Mouse (Mus musculus): ENCODE data around the gene Pilra.
"Not testable (repeated sequence)": the region's sequence is repeated elsewhere in the genome, so short reads cannot be mapped to it uniquely, and the experiment has no call there.

The Pilra gene

DNA sequence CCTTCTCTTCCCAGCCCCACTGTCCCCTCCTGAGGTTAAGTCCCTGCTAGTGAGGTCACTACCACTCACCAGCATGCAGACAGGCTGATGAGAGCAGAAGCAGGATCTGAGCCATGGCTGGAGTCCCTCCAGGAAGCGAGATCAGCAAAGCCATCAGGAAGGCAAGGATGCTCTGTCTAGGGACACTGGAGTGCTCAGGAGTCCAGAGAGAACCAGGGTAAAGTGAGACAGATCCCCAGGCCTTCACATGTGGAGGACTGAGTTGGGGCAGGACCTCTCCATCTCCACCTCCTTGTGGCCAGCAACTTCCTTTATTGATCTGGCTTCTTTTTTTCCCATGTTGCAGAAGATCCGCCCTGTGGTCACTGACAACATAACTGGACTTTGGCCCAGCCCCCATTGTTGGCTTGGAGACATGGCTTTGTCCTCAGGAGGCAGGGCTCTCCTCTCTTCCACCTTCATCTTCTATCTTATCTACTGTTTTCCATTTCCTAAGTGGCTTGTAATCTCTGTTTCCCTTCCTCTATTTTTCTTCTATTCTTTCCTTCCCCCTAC, at the start of gene Pilra:
TSS of gene Pilra (minus strand) at position 316 of the 555 bp plus-strand sequence.
- DNase-seq: not testable (repeated sequence)

GRCm38 (mm10) chr5:137883345-137883744, 47.3 kb upstream of the Pilra start:
- DNase-seq: no peak

GRCm38 (mm10) chr5:137882922-137883321, 46.8 kb upstream of the Pilra start:
- no peak for DNase-seq

DNA sequence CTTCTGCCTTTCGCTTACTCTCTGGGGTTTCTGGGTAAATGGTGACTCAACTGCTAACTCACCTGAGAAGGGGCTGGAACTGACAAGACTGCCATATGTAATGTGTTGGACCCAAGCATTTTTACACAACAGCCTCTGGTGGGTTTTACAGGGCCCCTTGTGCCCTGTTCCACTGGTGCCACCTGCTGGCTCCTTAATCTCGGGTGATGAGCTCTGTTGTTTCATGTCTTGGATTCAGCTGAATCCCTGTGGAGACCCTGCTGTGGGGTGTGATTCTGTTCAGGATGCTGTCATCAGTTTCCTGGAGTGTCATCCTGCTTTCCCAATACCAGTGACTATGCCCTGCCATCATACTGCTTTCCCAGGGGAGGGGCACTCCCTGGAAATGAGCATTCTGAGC, 41.8 kb upstream of the Pilra start:
- peak; percentile 24 for DNase-seq

DNA sequence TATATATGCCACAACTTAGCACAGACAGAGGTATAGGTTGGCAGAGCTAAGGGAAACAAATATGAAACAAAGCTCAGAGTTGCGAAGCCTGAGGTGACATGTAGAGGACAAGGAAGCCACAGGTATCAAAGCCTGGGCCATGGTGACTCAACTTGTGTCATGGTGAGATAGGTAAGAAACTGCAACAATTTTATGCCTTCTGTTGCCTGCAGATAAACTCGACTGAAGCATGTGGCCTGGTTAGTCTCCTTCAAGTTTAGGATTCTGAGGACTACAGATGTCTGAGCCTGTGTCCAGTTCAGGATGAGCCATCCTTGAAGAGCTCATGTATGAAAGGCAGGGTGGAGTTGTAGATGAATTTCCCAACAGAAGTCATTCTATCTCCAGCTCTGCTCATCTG, 39.0 kb upstream of the Pilra start:
- no peak for DNase-seq

GRCm38 (mm10) chr5:137872381-137872702, 36.3 kb upstream of the Pilra start:
- DNase-seq: not testable (repeated sequence)

- not testable (repeated sequence) for DNase-seq
Observed at GRCm38 (mm10) chr5:137871644-137872380, 35.7 kb upstream of the Pilra start, which contains the start of gene Pilrb2. Gene Pilrb2, minus strand, starts transcription at chr5:137871815.

DNA sequence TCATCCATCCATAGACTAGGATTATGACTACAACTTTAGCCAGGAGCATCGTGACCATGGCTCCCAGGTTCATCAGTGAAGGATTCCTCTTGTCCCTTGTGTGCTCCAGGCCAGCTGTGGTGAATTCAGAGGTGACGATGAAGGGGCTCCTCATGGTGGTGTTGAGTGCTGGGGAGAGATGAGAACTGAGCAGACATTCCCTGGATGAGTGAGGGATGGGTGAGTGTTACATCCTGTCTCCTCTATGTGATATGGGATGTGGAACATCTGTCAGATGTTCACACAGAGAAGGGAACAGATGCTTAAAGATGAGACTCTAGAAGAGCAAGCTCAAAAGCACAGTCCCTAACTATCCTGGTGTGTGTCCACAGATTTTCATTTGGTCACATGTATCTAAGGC, 32.5 kb upstream of the Pilra start:
- DNase-seq: not testable (repeated sequence)

DNA sequence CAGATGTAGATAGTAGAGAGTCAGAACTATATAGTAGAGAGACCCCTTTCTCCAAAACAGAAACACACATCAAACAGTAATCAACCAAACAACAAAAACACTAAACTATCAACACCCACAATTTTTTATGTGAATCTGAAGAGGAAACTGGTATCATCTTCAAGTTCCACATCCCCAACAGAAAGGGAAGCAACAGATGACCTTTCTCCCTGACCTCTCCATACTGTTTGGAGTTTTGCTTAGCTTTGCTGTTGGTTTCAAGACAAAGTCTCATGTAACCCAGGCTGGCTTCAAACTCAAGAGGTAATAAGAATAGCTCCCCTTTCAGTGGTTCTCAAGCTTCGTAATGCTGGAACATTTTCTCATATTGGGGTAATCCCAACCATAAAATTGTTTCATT, 27.9 kb upstream of the Pilra start:
- DNase-seq: not testable (repeated sequence)

DNA sequence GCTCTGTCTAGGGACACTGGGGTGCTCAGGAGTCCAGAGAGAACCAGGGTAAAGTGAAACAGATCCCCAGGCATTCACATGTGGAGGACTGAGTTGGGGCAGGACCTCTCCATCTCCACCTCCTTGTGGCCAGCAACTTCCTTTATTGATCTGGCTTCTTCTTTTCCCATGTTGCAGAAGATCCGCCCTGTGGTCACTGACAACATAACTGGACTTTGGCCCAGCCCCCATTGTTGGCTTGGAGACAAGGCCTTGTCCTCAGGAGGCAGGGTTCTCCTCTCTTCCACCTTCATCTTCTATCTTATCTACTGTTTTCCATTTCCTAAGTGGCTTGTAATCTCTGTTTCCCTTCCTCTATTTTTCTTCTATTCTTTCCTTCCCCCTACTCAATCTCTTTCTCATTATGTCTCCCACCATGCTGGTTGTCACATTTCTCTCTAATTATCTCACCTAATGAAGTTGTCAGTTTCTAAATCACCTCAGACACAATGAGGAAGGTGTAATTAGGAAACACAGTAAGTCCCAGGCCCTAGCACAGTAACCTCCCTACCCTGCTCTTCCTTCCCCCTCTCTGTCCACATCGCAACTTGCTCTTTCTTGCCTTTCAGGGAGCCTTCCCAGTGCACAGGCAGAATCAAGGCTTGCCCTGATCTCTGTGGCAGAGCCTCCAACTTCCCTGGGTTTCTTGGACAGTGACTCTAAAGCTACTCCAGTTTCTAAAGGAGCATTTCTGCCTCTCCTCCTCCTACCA, 22.1 kb upstream of the Pilra start, which contains the start of gene Pilrb1:
TSS of gene Pilrb1 (minus strand) at position 147 of the 751 bp plus-strand sequence.
- DNase-seq: not testable (repeated sequence)

- not testable (repeated sequence) for DNase-seq
Observed at GRCm38 (mm10) chr5:137856870-137857269, 20.8 kb upstream of the Pilra start.

DNA sequence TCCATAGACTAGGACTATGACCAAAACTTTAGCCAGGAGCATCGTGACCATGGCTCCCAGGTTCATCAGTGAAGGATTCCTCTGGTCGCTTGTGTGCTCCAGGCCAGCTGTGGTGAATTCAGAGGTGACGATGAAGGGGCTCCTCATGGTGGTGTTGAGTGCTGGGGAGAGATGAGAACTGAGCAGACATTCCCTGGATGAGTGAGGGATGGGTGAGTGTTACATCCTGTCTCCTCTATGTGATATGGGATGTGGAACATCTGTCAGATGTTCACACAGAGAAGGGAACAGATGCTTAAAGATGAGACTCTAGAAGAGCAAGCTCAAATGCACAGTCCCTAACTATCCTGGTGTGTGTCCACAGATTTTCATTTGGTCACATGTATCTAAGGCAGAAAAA, 18.8 kb upstream of the Pilra start:
- not testable (repeated sequence) for DNase-seq

GRCm38 (mm10) chr5:137850313-137850712, 14.2 kb upstream of the Pilra start:
- not testable (repeated sequence) for DNase-seq

DNA sequence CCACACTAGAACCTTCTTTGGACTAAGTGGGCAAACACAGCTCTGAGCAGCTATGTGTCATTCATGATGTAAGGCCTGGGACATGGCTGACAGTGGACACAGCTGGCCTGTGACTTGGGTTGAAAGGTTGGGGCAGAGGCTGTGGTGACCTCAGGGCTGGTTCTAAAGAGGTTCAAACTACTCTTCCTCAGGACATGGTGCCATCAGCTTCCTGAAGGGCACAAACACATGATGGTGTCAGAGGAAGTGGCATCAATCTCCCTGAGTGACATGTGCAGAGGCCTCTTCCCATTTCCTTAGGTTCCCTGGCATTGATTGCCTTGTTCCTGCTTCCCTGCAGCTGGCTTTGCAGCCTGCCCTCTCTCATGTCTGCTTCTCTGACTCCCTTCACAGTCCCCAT, 1.0 kb upstream of the Pilra start:
- DNase-seq: not testable (repeated sequence)

DNA sequence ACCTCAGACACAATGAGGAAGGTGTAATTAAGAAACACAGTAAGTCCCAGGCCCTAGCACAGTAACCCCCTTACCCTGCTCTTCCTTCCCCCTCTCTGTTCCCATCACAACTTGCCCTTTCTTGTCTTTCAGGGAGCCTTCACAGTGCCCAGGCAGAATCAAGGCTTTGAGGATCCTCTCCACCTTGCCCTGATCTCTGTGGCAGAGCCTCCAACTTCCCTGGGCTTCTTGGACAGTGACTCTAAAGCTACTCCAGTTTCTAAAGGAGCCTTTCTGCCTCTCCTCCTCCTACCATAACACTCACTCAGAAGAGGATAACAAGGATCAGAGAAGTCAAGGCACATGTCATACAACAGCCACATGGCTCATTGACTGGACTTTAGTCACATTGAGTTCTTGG, 530 bp upstream of the Pilra start:
- no peak for DNase-seq

DNA sequence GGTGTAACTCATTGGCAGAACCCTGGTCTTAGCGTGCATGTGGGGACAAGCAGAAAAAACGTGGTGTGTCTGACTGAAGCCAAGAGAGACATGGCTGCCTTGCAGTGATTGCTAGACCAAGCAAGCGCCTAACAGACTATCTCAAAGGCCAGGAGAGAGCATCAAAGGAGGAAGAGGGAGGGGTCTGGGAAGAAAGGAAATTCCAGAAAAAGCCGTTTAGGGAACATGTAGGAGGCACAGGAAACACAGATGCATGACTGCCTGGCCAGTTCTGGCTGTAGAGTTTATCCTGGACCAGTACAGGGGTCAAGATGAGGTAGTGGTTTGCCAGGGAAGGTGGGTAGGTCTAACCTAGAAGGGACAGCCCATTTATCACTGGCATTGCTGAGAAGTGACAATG, 2.6 kb downstream of the Pilra start:
- no peak for DNase-seq

DNA sequence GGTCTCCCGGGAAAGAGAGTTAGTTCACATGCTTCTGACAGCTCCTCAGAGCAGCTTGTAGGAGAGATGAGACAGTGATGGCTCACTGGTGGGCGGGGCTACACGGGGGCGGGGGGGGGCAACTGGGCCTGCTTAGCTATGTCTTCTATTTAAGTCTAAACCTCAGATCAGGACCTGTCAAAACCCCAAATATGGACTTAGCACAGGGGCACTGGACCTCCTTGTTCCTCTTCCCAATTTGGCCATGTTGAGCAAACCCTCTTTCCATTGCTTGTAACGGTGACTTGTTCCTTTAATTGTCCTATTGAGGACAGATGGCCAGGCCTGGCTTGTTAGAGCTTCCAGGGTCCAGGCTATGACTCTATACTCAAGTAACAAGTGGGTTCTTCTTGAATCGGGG, 4.6 kb downstream of the Pilra start:
- DNase-seq: no peak

DNA sequence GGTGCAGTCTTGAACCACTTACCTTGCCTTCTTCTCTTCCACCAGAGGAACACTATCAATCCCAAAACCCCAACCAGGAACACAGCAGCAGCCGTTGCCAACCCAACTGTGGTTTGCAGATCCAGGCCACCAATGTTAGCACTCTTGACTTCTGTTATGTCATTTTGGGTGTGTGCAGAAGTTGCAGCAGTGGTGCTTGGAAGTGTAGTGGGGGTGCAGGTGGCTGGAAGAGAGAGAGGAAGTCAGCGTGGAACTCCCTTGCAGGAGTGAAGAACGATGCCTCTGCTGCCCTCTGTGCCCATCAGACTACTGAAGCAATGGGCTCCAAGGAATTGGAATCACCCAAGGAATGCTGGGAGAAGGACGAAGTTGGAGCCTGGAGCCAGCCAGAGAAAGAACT, 5.0 kb downstream of the Pilra start:
- DNase-seq: no peak

GRCm38 (mm10) chr5:137830238-137830637, 5.8 kb downstream of the Pilra start:
- no peak for DNase-seq

DNA sequence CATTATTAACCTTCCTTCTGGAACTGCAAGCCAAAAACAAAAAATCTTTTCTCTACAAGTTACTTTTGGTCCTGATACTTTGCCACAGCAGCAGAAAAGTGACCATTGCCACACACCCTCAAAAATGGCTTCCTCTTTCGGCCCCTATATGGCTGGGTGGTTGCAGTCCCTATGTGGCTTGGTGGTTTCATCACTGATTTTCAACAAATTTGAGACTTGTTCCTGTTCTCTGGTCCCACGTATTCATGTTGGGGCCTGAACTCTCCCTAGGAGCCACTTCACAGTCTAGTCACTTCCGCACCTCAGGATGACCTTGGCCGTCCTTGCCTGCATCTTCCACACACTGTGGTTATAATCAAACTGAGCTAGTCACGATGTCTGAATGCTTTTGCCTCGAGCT, 7.4 kb downstream of the Pilra start:
- DNase-seq: no peak

GRCm38 (mm10) chr5:137826421-137826820, 9.7 kb downstream of the Pilra start:
- DNase-seq: no peak

- DNase-seq: no peak
Observed at GRCm38 (mm10) chr5:137825971-137826370, 10.1 kb downstream of the Pilra start.

DNA sequence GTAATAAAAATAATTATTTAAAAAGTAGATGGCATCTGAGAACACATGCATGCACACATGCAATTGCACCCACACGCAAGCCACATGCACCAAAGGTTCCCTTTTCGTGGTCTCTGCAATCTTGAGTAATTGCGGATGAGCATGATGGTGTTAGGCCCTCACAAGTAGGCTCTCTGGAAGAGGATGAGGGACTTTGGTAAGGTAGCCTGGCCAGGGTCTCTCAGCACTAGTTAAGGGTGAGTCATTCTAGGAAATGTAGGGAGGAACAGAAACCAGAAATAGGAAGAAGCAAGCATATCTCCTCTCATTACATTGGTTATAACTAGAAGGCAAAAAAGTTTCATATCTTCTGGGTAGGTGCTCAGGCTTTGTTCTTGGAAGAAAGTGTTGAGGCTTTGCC, 11.1 kb downstream of the Pilra start:
- no peak for DNase-seq

GRCm38 (mm10) chr5:137823455-137824045, 12.5 kb downstream of the Pilra start:
- no peak for DNase-seq
